Mouse (Mus musculus) cerebellum, adult (tissue): ENCODE data around the gene Wasl.

ENCODE experiments used
- ATAC-seq: cut with Nextera tagmentation; 2 replicates; pipeline ENCODE4 v1.9.2; 2017; ENCODE audit warnings: mild to moderate bottlenecking, moderate library complexity, mixed read lengths; ENCODE audit not compliant: insufficient number of reproducible peaks, low FRiP score, low TSS enrichment

The Wasl gene

GRCm38 (mm10) chr6:24664867-24665458 is at the start of gene Wasl:
Gene Wasl, minus strand, starts transcription at chr6:24665009.
- peak; percentile 94 for ATAC-seq

DNA sequence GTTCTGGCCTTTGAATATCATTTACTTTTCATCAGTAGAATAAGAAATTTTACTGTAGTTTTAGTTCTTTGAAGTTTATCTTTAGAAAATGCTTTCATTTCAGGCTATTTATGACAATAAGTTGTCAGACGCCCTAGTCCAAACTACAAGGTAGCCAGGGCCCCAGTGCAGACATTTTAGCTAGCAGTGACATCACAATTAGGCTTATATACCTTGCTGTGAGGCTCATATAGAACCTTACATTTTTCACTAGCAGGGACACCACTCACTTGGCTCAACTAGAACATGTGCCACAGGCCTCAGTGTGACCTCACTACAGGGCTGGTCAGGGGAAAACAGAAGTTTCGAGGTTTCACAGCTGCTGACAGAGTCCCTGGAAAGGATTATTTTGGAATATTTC is 42.7 kb upstream of the Wasl start:
- no peak for ATAC-seq

DNA sequence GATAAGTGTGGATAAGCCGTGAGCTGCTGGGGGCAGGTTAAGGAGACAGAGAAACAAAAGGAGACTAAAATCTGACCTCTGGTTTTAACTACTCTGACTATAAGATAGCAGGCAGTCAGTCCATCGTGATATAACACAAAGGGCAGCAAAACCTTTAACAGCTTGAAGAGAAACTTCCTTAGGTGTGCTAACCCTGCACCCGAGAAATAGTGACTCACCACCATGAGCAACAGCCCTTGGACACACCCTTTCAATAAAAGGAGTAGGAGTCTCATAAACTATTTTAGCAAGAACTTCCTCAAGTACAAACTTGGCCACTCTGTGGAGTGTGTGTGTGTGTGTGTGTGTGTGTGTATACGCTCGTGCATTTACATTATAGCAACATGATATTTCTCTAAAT is 42.3 kb upstream of the Wasl start:
- no peak for ATAC-seq

DNA sequence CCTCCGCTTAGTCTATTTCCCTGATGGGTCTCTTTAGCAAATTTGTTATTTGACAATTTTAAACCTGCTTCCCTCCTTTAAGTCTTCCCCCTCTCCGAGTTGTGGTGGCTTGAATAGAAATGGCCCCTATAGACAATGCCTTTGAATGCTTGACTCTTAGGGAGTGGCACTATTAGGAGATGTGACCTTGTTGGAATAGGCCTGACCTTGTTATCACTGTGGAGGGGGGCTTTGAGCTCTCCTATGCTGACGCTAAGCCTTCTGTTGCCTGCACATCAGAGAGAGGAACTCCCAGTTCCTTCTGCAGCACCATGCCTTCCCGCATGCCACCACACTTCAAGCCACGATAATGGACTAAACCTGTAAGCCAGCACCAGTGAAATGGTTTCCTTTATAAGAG is 32.4 kb upstream of the Wasl start:
- no peak for ATAC-seq

- ATAC-seq, result no peak
Measured at GRCm38 (mm10) chr6:24696117-24696516, 31.3 kb upstream of the Wasl start.

GRCm38 (mm10) chr6:24694455-24695410 is 29.9 kb upstream of the Wasl start:
- no peak for ATAC-seq

DNA sequence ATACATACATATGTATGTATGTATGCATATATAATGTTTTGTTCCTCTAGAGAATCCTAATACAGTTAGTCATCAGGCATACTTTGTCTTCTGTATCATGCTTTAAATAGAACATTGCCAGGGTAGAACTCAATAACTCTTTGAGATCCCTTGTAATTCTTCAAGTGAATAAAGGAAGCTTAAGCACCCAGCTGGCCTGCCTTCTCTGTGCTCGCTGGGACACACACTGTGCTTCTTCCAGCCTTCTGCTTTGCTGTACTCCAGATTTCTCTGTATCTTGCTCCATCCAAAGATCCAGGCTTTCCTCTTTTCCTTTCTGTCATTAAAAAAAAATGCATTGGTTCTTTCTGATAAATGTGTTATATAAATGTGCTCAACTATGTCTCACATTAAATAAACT is 23.1 kb upstream of the Wasl start:
- no peak for ATAC-seq

- ATAC-seq, result no peak
Measured at GRCm38 (mm10) chr6:24683113-24683512, 18.3 kb upstream of the Wasl start.

GRCm38 (mm10) chr6:24667829-24668228 is 3.0 kb upstream of the Wasl start:
- ATAC-seq, result no peak

GRCm38 (mm10) chr6:24666248-24666647 is 1.4 kb upstream of the Wasl start:
- no peak for ATAC-seq

DNA sequence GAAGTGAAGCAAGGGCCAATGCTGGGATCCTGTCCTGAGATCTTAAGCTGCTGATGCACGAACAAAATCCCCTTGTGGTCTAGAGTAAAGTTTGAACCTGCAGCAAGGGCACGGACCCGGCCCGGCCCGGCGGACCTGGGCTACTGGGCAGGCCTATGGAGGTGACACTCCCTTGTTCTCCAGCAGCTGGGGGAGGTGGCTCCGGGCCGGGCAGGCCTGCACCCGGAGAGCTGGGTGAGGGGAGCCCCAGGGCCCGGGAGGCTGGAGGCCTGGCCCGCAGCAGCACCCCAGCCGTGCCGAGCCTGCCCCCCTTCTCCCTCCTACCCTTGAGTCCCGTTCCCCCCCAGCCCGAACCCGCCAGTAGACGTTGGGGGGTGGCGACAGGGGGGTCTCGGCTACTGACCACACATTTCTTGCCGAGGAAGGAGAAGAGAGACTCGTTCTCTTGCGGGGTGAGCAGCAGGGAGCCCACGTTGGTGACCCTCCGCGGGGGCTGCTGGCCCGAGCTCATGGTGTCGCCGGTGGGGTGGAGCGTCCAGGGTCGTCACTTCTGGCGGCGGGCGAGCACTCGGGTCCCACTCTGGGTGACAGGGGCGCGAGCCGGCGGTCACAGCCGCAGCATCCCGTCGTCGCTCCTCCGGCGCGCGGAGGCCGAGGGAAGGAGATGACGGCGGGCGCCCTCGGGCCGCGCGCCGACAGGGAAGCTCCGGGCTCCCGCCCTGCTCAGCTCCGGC is 509 bp downstream of the Wasl start:
- ATAC-seq, result peak; percentile 51

GRCm38 (mm10) chr6:24663196-24664132 is 1.3 kb downstream of the Wasl start:
- no peak for ATAC-seq

- ATAC-seq, result no peak
Measured at GRCm38 (mm10) chr6:24662483-24662882, 2.3 kb downstream of the Wasl start.

DNA sequence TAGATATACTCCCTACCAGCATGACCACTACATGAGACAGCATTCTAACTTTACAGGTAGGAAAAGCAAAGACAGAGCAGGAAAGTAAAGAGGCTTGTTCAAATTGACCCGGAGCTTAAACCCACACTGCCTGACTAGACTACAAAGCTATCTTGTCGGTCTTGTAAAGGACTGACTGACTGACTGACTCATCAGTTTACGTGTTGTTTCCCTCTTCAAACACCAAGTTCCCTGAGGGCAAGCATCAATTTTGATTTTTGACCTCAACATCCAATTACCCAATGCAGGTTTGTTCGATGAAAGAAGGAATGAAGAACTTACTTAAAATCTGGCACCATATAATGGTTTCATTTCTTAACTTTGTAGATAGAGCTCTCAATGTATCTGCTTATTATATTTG is 2.9 kb downstream of the Wasl start:
- ATAC-seq, result no peak

DNA sequence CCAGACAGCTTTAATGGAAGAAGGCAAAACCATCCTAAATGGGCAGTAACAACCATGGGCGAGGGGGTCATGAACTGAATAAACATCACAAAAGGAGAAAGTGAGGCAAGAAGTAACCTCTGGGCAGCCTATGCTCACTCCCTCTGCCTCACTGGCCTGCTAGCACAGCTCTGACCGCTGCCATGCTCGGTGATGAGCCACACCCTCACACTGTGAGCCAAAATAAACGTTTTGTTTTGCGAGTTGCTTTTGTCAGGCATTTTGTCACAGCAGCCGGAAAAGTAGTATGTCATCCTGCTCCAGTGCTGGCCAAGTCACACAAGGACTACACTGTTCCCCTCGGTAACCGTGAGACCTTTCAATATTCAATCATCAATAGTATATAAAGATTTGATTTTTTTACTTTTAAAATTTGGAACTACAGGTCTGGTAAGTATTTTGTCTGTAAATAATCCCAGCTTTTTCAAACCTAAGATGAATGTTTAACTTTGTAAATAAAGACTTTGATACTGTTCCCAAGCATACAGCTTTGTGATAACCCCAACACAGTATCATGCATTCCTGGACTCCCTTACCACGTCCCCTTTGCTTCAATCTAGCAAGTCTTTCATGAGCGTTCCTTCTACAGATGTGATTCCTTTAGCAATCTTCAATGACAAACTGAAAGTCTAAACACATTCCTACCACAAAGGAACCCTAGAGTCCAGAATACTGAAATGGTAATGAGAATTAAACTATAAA is 7.0 kb downstream of the Wasl start:
- ATAC-seq, result no peak

- ATAC-seq, result no peak
Measured at GRCm38 (mm10) chr6:24656094-24656493, 8.7 kb downstream of the Wasl start.

- ATAC-seq, result no peak
Measured at GRCm38 (mm10) chr6:24651538-24651937, 13.3 kb downstream of the Wasl start.

DNA sequence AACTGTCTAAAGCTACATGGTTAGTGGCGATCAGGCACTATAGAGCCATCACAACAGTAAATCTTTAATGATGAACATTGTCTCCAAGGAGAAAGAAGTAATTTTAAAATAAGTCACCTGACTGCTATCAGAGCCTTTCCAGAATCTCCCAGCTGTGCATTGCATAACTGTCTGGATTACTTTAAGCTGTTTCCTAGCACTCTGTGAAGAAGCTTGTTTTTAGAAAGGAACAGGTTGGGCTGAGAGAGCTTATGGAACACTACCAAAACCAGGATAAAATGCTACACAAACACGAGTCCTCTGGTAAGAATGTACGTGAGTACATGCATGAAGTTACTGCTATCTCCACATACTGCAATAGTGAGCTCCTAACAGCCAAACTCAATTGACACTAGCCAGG is 14.1 kb downstream of the Wasl start:
- no peak for ATAC-seq

- ATAC-seq, result no peak
Measured at GRCm38 (mm10) chr6:24648403-24648802, 16.4 kb downstream of the Wasl start.
